Mouse (Mus musculus) lung, embryonic 14.5 days (tissue): ENCODE results near the gene Atp8a2. TPM values are rescaled to one million over a fixed set of nuclear protein-coding genes. Genes with fewer than 3 reads are reported as not detected.

Experiments
- ATAC-seq: fragments of 200-750 bp; cut with Nextera tagmentation; 2 replicates; pipeline ENCODE4 v1.8.0; 2017; ENCODE audit warnings: mild to moderate bottlenecking, moderate TSS enrichment, moderate library complexity; ENCODE audit not compliant: insufficient read depth
- DNase-seq: peaks from one replicate; pipeline ENCODE4 v3.0.0-alpha.2; 2015
- H3K27ac ChIP-seq: fragments of 300-500 bp; sonication (generic); 2 replicates; pipeline ENCODE4 v1.5.1; 2014; ENCODE audit warnings: low read depth, mild to moderate bottlenecking, moderate library complexity
- H3K27me3 ChIP-seq: fragments of 300-500 bp; sonication (generic); 2 replicates; pipeline ENCODE4 v1.6.1; 2014; ENCODE audit warnings: low read length, control low read depth; ENCODE audit not compliant: insufficient read depth
- H3K36me3 ChIP-seq: fragments of 300-500 bp; sonication (generic); 2 replicates; pipeline ENCODE4 v1.6.1; 2014; ENCODE audit warnings: control low read depth; ENCODE audit not compliant: insufficient read depth
- H3K4me1 ChIP-seq: fragments of 300-500 bp; sonication (generic); 2 replicates; pipeline ENCODE4 v1.6.1; 2014; ENCODE audit warnings: antibody characterized with exemption, control low read depth; ENCODE audit not compliant: insufficient read depth
- H3K4me2 ChIP-seq: fragments of 300-500 bp; sonication (generic); 2 replicates; pipeline ENCODE4 v1.6.1; 2014; ENCODE audit warnings: mild to moderate bottlenecking
- H3K4me3 ChIP-seq: fragments of 300-500 bp; sonication (generic); 2 replicates; pipeline ENCODE4 v1.5.1; 2014; ENCODE audit warnings: low read depth, low read length
- H3K9ac ChIP-seq: fragments of 300-500 bp; sonication (generic); 2 replicates; pipeline ENCODE4 v1.6.1; 2014
- H3K9me3 ChIP-seq: fragments of 300-500 bp; sonication (generic); 2 replicates; pipeline ENCODE4 v1.6.1; 2016; ENCODE audit warnings: low read depth, low read length, control low read depth
- CTCF ChIP-seq: IDR thresholded peaks from 2 replicates; pipeline ENCODE4 v1.5.1; 2016; ENCODE audit warnings: antibody characterized with exemption, low read depth
- WGBS: fragments of 180-500 bp; shearing (Covaris S2); extraction: QIAGEN DNeasy Blood & Tissue Kit; methylation state at CpG from one replicate; pipeline ENCODE4 v1.1.7; 2014; 5-methylcytosine and 5-hydroxymethylcytosine counted together
- polyA plus RNA-seq: library from polyadenylated mRNA; unstranded; fragments of >200 nt; fragmentation: Nextera tagmentation; extraction: Ambion mirVana; gene quantifications from 2 replicates; pipeline ENCODE4 v1.2.1, GENCODE M21; 2014

Atp8a2 gene
- 0.95 and 1.6 TPM in 2 replicates for polyA plus RNA-seq

DNA sequence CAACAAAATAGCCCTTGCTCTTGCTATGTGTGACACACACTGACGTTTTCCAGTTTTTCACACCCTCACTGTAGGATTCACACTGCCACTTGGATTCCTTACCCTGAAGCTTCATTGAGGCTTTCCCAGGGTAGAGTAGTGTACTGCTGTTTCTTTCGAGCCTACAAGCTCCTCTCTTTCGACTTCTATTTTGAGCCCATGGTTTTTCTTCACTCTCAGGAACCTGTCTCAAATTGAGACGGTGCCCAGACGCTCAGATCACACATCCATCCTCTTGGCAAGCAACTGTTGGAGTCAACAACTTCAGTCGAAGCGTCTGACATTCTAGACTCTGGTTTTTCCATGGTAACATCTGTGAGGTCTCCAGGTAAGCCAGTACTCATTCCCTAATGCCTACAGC lies at the start of gene Atp8a2:
Gene Atp8a2 (minus strand): TSS at position 296 of the 400 bp plus-strand sequence.
- no peaks in the 10 kb centered on the region for H3K9me3 ChIP-seq
- H3K4me1 ChIP-seq = no peaks in the 10 kb centered on the region
- no peak within 1 kb of the TSS for H3K9ac ChIP-seq
- 62% methylated on average over 7 of the region's 7 CpGs for WGBS
- H3K27me3 ChIP-seq = no peaks in the 10 kb centered on the region
- H3K36me3 ChIP-seq = no peaks in the 10 kb centered on the region
- no peak within 1 kb of the TSS for H3K4me2 ChIP-seq
- H3K27ac ChIP-seq = no peak within 1 kb of the TSS
- DNase-seq (no peak), ATAC-seq (no peak)
- H3K4me3 ChIP-seq = no peak within 1 kb of the TSS
- no peak for TF ChIP-seq CTCF

DNA sequence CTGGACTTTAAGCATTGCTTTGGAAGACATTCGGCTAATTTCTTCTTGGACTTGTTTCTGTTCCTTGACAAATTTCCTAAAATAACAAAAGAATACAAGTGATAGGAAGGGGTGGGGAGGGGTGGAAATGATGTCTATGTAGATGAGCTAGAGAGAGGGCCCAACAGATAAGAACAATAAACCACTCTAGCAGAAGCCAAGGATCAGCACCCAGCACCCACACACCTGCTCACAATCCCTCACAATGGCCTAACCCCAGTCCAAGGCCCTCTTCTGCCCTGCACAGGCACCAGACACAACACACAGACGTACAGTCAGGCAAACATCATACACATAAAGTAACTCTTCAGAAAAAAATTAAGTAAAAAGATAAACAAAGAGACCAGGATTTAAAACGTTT lies 41.6 kb upstream of the Atp8a2 start:
- Histone ChIP-seq H3K27ac (no peak overlapping the region), H3K27me3 (no peaks in the 10 kb centered on the region), H3K9ac (no peak overlapping the region), H3K36me3 (peaks cover 57% of the 10 kb centered on the region), H3K4me1 (no peaks in the 10 kb centered on the region), H3K4me3 (no peak overlapping the region), H3K9me3 (no peaks in the 10 kb centered on the region), H3K4me2 (no peak overlapping the region)
- DNase-seq (no peak), ATAC-seq (no peak)
- 75% methylated on average over 3 of the region's 3 CpGs for WGBS
- TF ChIP-seq CTCF = no peak

DNA sequence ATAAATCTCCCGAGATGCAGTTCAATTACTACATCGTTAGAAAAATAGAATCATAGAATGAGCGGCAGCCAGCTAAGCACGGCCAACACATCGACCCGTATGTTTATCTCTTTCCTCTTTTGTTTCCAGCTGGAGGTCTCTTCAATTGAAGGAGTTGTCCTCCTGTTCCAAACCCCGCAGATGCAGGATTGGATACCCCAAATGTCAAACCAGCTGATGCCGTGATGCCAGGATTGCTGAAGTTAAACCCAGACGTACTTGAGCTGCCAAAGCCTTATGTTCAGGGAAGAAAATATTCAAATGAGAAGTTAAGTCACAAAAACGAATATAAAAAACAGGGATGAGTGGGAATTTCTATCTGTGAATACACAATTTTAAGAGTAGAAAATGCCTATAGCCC lies 22.9 kb upstream of the Atp8a2 start:
- Histone ChIP-seq H3K27me3 (no peaks in the 10 kb centered on the region), H3K4me2 (no peak overlapping the region), H3K9ac (no peak overlapping the region), H3K4me3 (no peak overlapping the region), H3K27ac (no peak overlapping the region), H3K4me1 (no peaks in the 10 kb centered on the region), H3K9me3 (no peaks in the 10 kb centered on the region), H3K36me3 (peaks cover 35% of the 10 kb centered on the region)
- ATAC-seq = no peak
- DNase-seq = no peak
- WGBS = 87% methylated on average over 10 of the region's 10 CpGs
- no peak for TF ChIP-seq CTCF

DNA sequence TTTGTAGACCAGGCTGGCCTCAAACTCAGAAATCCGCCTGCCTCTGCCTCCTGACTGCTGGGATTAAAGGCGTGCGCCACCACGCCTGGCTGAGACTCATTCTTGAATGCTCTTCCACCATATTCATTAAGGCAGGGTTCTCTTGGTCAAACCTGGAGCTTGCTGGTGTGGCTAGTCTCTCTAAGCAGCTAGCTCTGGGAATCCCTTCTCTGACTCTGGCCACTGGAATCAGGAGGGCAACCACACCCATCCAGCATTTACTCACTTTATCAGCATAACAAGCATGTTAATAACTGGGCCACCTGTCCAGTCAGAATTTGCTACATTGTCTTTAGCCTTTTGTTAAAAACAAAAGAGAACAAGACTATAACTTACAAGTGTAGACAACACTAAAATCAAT lies 20.6 kb upstream of the Atp8a2 start:
- H3K9ac ChIP-seq = no peak overlapping the region
- H3K4me1 ChIP-seq = no peaks in the 10 kb centered on the region
- H3K4me2 ChIP-seq = no peak overlapping the region
- H3K27ac ChIP-seq = no peak overlapping the region
- no peak for TF ChIP-seq CTCF
- ATAC-seq (no peak), DNase-seq (no peak)
- H3K4me3 ChIP-seq = no peak overlapping the region
- H3K9me3 ChIP-seq = no peaks in the 10 kb centered on the region
- no peaks in the 10 kb centered on the region for H3K27me3 ChIP-seq
- 95% methylated on average over 4 of the region's 4 CpGs for WGBS
- peaks cover 31% of the 10 kb centered on the region for H3K36me3 ChIP-seq

DNA sequence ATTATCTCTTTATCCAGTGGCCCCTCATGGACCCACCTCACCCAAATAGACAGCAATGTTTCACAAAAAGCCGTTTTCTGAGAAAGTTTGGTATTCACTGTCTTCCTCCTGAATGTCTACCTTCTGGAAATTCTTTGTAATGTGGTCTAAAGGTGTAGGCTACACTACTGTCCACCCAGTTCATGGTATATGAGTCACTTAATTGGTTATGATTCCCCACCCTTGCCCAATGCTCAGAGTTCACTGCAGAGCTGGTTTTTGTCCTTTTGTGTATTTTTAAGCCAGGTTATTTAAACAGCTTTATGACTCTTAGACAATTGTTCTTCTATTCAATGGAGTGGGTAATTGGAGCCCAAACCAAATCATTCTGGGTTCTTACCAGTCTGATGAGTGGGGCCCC lies 19.1 kb upstream of the Atp8a2 start:
- WGBS = 84% methylated on average over 1 of the region's 1 CpGs
- DNase-seq = no peak
- no peaks in the 10 kb centered on the region for H3K27me3 ChIP-seq
- no peaks in the 10 kb centered on the region for H3K4me1 ChIP-seq
- TF ChIP-seq CTCF = no peak
- H3K36me3 ChIP-seq = peaks cover 27% of the 10 kb centered on the region
- H3K9me3 ChIP-seq = no peaks in the 10 kb centered on the region
- H3K4me2 ChIP-seq = no peak overlapping the region
- no peak overlapping the region for H3K27ac ChIP-seq
- no peak for ATAC-seq
- no peak overlapping the region for H3K9ac ChIP-seq
- H3K4me3 ChIP-seq = no peak overlapping the region

DNA sequence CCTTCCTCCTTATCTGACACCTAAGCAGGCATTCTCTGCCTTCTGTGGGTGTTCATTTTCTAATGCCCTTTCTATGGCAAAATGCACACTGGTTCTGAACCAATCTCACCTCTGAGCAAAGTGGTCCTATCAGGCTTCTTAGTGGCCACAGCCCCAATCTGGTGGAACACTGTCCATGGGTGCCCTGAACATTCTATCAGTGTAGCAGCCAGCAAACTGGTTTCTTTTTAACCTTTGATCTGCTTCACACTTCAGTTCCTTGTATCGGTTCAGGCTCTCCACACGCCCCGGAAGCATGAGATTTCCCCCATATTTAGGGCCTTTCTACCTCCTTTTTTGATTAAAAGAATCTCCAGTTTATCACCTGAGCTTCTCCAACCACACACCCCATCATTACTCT lies 18.0 kb upstream of the Atp8a2 start:
- WGBS = 86% methylated on average over 3 of the region's 3 CpGs
- H3K4me2 ChIP-seq = no peak overlapping the region
- no peaks in the 10 kb centered on the region for H3K27me3 ChIP-seq
- no peak overlapping the region for H3K9ac ChIP-seq
- DNase-seq = no peak
- TF ChIP-seq CTCF = no peak
- H3K4me3 ChIP-seq = no peak overlapping the region
- peaks cover 22% of the 10 kb centered on the region; the same call in 1 of the 2 replicates for H3K36me3 ChIP-seq
- H3K4me1 ChIP-seq = no peaks in the 10 kb centered on the region
- H3K9me3 ChIP-seq = no peaks in the 10 kb centered on the region
- no peak overlapping the region for H3K27ac ChIP-seq
- ATAC-seq = no peak

DNA sequence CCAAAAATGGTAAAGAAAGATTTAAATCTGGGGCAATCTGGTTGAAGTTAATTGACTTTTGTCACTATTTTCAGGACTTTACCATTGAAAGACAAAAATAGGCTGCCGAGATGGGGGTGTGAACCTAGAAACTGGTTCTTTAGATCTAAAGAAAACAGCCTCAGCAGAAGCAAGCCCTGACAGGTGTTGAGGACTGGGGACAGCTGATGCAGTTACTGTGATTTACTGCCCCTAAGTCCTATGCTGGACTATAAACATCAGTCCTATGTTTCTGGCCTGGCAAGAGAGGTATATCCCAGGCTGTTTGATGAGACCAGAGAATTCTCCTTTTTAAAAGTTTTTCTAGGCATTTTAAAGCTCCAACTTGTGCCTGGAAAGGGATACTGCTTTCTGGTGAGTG lies 17.1 kb upstream of the Atp8a2 start:
- H3K27me3 ChIP-seq = no peaks in the 10 kb centered on the region
- DNase-seq = no peak
- 57% methylated on average over 1 of the region's 1 CpGs for WGBS

DNA sequence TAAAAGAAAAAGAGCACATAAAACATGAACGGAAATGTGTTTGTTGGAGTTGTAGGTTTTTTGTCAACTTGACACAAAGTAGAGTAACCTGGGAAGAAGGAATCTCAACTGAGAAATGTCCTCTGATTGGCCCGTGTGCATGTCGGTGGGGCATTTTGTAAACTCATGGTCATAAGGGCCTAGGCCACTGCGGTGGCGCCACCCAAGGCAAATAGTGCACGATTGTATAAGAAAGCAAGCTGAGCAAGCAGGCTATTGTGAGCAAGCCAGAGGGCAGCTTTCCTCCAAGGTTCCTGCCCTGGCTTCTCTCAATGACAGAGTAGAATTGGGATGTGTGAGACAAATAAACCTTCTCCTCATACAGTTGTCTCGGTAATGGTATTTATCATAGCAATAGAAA lies 12.2 kb upstream of the Atp8a2 start:
- no peak for TF ChIP-seq CTCF
- Histone ChIP-seq H3K9ac (no peak overlapping the region), H3K9me3 (no peaks in the 10 kb centered on the region), H3K4me2 (no peak overlapping the region), H3K4me1 (no peaks in the 10 kb centered on the region), H3K27ac (no peak overlapping the region), H3K36me3 (no peaks in the 10 kb centered on the region), H3K27me3 (no peaks in the 10 kb centered on the region), H3K4me3 (no peak overlapping the region)
- ATAC-seq (no peak), DNase-seq (no peak)
- 76% methylated on average over 7 of the region's 7 CpGs for WGBS

More for the DNA sequence above, 17.1 kb upstream of the Atp8a2 start:
- Histone ChIP-seq H3K4me2 (no peak overlapping the region), H3K9ac (no peak overlapping the region), H3K36me3 (peaks cover 19% of the 10 kb centered on the region; the same call in 1 of the 2 replicates), H3K27ac (no peak overlapping the region), H3K9me3 (no peaks in the 10 kb centered on the region), H3K4me3 (no peak overlapping the region), H3K4me1 (no peaks in the 10 kb centered on the region)
- no peak for ATAC-seq
- TF ChIP-seq CTCF = no peak
